Mouse (Mus musculus) embryo, embryonic 9.5 days (tissue): ENCODE measurements around the gene Il20.

Source experiments
- DNase-seq: peaks from one replicate; pipeline ENCODE4 v3.0.0-alpha.2; 2017; ENCODE audit errors: extremely low spot score

Gene Il20

DNA sequence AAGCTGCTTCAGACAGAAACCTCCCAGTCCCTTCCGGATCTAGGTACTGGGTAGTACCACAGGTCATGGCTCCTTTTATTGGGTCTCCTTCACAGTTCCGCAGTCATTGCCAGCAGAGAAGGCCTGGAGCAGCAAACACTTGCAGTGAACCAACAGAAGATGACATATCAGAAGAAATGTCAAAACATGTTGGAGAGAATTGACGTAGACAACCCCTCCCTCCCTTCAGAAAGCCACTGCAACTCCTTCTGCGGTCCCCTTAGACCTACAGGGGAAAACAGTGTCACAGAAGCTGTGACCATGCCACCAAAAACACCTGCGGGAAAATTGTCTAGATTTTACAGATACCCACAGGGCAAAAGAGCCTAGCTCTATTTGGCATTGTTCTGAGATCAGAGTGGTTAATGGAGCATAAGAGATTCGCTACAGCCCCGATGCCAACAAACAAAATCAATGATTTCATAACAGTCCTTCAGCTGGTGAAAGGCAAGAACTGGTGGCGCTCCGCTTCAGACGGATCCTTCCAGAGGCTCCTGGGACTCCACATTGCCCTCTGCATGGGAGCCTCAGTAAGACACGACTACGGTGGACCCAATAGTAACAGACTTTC lies at the start of gene Il20:
Il20 (minus strand) TSS at position 51 of the 610 bp plus-strand sequence.
- no peak for DNase-seq

DNA sequence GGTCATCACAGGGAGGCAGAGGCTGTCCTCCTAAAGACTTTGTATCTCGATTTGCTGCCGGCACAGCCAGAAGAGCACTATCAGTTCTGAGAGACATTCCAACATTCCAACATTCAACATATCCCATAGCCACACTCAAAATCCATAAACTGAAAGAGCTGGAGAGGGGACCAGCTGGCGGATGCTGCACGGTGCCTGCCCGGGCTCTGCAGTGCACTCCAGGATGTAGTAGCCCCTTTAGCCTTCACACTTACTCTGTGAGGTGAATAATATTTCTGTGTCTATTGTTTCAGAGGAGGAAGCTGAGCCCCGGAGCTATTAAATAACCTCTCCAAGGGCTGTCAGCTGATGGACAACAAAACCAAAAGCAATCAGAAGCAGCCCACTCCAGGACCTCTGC lies 35.7 kb upstream of the Il20 start:
- DNase-seq: no peak

DNA sequence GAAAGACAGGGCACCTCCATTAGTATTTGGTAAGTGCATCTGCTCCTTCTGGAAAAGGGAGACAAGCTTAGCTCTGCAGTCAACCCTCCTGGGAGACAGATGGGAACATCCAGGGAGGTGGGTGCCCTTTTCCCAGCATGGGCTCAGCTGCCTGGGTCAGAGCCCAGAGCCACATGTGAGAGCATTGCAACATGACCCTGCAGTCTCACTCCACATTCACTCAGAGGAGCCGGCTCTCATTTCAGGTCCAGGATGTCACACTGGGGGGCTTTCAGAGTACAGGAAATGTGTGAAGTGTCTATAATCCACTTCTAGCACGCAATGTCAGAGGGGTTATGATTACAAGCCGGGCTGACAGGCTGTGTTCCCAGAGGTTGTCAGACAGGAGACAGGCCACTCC lies 30.6 kb upstream of the Il20 start:
- DNase-seq: no peak

DNA sequence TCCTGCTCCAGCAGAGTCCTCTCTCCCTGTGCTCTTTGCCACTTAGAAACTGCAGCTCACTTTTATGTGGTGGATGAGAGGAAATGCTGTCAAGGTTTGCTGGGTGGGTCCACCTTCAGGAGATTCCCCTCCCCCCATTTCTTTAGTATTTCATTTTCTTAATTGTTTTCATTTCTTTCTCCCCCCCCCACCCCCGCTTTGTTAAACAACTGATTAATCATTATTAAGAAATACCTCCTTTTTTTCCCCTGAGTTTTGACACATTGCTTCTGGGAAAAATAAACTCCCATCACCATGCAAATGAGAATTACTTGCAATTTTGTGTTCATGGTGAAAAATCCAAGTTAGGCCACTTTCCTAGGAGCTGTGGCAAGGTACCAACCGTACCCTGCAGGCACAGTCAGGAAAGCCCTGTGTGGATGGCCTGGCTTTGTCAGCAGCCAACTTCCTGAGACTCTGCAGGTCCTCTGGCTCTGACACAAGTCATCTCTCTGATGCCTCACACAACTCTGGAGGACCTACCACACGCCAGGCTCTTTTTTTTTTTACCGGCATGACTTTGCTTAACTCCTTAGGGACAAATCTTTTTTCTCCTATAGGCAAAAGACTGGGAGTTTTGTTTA lies 28.9 kb upstream of the Il20 start, which contains the start of gene Il19:
Il19 (minus strand) TSS at position 51 of the 623 bp plus-strand sequence.
- DNase-seq: no peak

DNA sequence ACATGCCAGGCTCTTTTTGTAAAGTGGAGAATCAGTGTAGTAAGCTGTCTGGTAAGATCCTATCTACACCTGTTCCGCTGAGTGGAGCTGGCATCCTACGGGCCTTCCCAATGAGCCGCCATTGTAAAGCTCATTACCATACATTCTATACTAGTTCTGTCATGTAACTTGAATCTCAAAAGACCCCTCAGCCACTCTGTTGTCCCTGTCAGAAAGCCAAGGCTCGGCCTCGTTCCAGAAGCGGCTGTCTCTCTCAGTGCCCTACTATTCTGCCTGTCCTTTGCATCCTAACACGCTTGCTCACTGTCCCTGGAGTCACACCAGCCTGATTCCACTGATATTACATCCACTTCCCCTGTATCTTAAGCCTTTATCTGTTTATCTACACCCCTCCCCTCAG lies 26.9 kb upstream of the Il20 start:
- no peak for DNase-seq

DNA sequence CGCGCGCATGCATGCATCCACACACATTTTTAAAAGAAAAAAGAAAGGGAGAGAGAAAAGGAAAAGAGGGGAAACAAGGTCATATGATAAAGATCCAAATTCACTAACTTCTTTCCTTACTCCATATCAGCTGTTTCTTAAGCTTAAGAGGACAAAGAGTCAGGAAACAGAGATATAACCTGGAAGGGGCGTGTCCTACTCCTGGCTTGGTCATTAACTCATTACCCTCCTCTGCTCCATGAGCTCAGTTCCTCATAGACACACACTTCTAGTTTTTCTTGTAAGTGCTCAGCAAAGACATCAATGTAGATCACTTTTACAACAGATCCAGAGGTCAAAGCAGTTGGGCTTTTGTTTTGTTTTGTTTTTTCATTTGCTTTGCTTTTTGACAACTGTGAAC lies 25.9 kb upstream of the Il20 start:
- no peak for DNase-seq

DNA sequence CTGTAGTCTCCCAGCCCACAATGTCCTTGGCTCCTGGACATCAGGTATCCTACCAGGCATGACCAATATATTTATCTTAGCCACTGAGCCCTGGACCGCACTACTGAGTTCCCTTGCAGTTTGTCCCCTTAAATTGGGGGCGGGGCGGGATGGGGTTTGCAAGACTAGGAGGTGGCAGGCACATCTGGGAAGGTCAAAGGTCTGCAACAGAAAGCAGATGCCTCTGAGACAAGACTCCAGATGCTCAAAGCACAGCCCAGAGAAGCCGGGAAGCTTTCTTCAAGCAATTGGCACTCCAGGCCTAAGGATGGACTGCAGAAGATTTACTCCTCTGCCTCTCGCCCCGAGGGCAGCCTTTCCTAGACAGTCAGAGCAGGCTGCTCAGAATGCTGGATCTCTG lies 25.1 kb upstream of the Il20 start:
- peak; percentile 70 for DNase-seq

DNA sequence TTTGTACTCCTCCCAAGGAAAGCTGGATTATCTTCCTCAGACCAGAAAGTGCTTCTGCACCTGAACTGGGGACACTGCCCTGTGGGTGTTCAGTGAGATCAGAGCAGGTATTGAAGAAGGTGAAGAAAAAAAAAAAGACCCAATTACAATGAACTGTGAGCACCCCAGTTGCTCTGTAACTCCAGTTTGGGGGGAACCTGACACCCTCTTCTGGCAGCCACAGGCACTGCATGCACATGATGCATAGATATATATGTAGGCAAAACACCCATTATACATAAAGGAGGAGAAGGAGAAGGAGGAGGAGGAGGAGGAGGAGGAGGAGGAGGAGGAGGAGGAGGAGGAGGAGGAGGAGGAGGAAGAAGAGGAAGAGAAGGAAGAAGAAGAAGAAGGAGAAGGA lies 15.2 kb upstream of the Il20 start:
- no peak for DNase-seq

DNA sequence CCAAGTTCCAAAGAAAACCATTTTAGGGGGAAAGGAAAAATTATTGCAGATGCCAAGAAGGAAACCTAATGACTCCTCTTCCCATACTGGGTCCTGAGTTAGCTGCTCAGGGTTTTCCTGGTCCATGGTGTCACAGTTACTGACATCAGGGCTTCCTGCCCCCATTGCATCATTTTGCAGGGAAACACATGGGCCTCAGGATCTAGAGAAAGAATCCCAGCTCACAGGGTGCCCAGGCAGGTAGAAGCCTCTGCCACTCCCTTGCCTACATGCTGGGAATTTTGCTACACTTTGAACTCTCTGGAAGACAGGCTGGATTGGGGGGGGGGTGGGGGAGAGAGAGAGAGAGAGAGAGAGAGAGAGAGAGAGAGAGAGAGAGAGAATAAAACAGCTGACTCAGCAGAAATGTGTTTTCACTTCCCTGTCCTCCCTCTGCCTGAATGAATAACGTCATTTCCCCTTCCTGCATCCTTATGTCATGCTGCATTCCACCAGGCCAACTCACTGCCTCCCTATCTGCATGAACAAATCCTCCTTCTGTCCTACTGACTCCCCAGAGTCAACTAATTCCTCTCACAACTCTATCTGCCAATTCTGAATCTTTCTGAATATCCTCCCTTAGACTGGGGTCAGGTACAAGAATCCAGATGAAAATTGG lies 7.2 kb upstream of the Il20 start:
- no peak for DNase-seq

DNA sequence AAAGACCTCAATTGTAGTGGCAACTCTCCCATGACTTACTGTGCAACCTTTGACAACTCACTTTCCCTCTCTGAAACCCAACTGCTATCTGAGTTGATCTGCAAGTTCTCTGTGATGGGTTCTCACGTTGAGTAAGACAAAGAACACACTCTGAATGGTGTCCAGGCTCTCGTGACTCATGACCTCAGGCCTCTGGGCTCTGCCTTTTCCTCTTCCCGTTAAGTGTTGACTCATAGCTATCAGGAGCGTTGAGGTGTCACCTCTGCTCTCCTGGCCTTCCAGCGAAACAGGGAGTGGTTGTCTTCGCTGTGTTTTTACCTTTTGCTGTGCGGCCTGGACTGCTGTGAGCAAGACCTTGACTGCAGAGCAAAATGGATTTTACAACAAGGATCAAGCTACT lies 8.7 kb downstream of the Il20 start:
- no peak for DNase-seq

DNA sequence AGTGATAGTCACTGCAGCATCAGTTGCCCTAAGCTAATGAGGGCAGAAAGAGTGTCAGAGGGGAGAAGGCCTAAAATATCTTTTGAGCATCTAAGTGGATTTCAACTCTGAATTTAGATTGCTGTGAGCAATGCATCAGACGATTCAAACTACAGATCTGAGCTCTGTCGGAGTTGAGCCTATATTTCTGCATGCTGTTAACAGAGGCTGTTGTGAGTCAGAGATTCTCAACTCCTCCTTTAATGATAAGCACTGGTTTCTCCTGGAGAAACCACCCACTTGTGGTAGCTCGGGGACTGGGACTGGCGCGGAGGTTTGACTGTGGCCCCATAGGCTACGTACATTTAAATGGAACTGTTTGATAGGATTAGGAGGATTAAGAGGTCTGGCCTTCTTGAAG lies 16.8 kb downstream of the Il20 start:
- no peak for DNase-seq

DNA sequence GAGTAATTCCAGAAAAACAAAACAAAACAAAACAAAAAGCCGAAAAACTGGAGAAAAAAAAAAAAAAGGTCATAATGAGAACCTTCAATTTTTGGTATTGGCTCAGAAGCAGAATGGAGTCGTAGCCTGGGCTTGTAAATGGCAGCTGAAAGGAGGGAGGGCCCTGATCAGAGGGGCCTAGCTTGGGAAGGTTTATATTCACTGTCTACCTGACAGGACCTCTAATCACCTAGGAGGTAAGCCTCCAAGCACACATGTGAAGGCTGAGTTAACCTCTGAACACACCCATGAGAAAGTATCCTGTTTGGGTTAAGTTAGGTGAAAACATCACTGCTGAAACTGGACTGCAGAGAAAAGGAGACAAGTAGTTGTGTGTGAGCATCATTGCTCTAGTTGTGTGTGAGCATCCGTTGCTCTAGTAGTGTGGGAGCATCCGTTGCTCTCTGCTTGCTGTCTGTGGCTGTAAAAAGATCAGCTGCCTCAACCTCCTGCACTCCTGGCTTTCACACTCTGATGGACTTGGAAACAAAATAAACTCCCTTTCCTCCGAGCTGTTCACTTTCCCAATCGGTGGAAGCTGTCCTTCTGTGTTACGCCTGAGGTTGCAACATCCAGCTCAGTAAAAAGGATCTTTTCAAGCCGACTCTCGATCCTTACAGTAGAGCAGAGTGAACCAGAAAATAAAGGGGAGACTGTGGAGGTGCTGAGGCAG lies 17.8 kb downstream of the Il20 start:
- no peak for DNase-seq

DNA sequence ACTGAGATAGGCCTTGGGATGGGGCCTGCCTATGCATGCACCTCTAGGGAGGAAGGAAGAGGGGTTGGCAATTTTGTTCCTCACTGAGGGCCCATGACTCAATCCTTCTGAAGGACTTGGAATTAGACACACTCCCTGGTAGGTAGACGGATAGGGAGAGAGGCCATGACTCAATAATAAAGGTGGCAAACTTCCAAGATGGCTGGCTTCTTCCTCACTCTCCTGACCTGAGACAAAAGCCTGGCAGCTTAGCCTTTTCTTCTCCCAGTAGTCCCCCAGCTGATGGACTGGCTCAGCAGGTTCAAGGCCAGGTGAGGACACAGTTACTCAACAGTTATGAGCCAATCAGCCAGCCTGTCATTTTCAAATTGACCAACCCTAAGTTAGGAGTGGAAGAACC lies 18.8 kb downstream of the Il20 start:
- DNase-seq: no peak

DNA sequence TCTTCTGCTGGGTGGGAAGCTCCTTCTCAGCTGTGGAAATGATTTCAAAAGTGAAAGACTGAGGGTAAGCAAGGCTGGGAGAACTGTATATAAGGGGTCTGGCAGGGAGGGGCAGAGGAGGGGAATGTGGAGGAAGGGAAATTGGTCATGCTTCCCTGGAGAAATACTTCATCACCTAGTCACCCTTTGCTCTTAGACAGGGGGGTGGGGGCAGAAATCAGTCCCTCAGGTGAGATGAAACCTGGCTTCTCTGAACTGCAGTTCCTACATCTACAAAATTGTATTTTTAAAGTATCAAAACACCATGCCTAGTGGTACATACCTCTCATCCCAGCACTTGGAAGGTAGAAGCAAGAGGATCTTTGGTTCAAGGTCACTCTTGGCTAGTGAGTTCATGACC lies 23.9 kb downstream of the Il20 start, which contains the start of gene Il24:
Il24 (minus strand) TSS at position 101 of the 400 bp plus-strand sequence.
- DNase-seq: no peak

DNA sequence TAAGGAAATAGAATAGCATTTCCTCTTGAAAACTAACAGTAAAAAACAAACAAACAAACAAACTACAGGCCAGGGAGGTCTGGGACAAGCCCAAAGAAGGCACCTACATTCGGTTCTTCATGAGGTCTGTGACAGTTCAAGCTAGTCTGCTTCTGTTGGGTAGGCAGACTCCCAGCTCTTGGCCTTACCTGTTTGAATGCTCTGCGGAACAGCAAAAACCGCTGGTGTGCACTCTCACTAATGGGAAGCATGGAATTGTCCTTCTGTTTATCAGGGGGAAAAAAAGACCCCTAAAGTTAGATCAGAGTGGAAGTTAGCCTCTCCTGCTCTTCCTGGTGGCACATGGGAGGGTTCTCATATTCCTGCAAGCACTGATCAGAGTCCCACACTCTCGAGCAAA lies 28.1 kb downstream of the Il20 start:
- DNase-seq: no peak

DNA sequence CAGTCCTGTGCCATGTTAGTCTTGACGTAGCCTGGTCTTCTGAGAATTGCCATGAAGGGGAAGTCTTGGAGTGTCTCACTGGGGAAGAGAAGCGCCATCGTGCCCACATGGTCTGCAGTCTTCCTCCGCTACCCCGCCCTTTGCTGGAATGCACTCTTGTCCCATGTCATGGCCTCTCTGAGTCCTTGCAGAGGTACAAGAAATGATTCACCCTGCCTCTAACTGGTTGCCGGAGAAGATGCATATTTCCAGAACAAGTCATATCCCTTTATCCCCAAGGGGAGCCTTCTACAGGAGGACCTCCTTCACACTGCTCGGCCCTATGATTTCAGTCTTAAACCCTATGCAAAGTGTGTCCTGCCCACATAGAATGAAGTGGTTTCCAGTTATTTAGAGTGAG lies 31.3 kb downstream of the Il20 start:
- no peak for DNase-seq

DNA sequence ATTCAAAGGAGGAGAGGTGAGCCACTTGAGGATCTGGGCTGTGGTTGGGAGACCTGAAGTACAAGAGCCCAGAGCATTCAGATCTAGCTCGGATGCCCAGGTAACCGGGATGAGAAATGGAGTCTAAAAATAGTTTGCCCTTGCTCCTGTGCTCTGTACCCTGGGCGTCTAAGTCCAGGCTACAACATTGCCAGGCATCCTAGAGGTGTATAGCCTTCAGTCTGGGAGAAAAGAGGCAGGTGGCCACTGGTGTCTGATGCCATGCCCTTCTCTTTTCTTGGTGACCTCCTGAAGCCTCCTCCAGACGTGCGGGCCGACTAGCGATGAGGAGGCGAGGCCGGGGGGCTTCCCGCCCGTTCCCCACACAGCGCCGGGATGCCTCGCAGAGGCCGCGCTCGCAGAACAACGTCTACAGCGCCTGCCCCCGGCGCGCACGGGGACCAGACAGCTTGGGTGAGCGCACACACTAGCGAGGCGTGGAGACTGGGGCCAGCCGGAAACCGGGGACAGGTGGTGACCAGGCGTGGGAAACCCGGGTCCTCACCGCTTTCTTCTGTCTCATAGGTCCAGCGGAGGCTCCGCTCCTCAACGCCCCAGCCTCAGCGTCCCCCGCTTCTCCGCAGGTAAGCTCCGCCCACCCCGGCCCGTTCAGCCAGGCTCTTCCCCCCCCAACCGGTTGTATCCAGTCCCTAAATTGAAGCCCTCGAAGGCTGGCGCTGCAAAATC lies 33.2 kb downstream of the Il20 start:
- DNase-seq: peak; percentile 43

DNA sequence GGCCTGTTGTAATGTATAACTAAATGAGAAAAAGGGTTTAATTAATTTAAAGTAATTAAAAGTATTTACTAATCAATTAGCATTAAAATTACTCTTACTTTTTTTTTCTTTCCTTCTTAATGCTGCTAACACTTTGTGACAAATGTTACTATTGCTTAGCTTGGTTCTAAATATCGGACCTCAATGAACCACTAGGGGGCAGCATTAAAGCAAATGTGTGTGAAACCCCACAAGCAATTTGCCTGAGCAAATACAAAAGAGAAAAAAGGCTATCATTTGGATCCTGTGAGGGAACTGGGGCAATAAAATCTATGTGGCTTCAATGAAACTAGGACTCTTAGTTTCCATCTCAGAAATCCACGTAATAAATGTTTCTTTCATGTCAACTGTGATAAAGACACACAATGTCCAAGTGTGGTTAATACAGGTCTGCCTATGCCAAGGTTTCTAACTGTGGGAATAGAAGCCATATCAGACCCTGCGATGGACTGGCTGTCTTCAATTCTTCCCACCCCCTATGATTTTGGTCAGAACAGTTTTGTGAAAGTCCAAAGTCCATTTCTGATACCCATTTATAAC lies 34.2 kb downstream of the Il20 start:
- peak; percentile 60 for DNase-seq

DNA sequence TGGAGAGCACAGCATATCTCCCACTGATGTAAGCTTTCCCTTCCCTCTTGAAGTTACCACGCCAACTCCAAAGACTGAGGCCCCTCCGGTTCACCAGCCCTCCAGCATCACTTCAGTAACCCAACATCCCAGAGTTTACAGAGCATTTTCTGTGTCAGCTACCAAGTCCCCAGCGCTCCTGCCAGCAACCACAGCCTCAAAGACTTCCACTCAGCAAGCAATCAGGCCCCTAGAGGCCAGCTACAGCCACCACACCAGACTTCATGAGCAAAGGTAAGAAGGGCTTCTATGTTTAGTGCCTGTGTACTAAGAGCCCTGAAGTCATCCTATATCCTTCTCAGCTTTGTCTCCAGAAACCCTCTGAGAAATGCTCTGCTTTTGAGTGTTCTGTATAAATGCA lies 35.3 kb downstream of the Il20 start:
- DNase-seq: no peak

DNA sequence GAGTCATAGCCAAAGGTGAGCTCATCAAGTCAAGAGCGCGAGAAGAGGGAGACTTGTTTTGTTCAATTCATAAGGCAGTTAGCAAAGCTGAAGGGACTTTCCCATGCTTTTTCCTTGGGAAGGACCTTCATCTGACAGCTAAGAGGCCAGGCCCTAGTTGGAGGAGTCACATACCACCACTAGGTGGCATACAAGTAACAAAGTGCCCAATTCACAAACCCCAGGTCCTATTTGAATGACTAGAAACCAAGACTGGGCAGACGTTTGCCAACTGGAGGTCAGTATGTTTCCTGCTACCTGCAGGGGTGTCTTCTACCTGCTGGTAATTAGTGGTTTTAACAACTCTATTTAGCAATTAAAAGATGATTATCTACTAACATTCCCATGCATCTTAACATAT lies 36.1 kb downstream of the Il20 start:
- DNase-seq: peak; percentile 48

DNA sequence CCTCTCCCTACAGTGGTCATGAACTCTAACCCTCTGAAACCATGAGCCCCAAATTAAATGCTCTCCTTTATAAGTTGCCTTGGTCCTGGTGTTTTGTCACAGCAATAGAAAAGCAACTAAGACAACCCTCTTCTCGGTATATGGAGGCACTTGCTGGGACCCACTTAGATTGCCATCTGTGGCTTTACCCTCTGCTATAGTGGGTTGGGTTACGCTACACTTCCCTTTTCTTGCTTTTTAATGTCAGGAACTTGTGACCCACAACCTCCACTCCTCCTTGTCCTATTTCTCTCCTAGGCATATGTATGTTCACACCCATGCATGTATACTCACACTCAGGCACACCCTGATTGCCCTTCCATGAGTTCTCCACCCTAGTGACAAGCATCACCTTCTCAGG lies 38.3 kb downstream of the Il20 start:
- DNase-seq: no peak
